Mouse (Mus musculus) liver, embryonic 11.5 days (tissue): Measurements from ENCODE around the gene 2310057M21Rik. TPM values are rescaled to one million over a fixed set of nuclear protein-coding genes. Genes with fewer than 3 reads are reported as not detected.
A peak's percentile ranks its signal among the peaks of the same experiment; 100 is the strongest.
"Not testable (repeated sequence)": the region's sequence is repeated elsewhere in the genome, so short reads cannot be mapped to it uniquely, and the experiment has no call there.

Experiments
- ATAC-seq: fragments of 200-750 bp; cut with Nextera tagmentation; replicated peaks from 2 replicates; pipeline ENCODE4 v1.8.0; 2017; ENCODE audit warnings: moderate number of reproducible peaks, mild to moderate bottlenecking, moderate TSS enrichment, moderate library complexity; ENCODE audit not compliant: low FRiP score
- DNase-seq: peaks from one replicate; pipeline ENCODE4 v3.0.0-alpha.2; 2017; ENCODE audit warnings: low spot score
- H3K27ac ChIP-seq: fragments of 300-500 bp; sonication (generic); 2 replicates; pipeline ENCODE4 v1.5.1; 2014; ENCODE audit warnings: mild to moderate bottlenecking, low read depth, low read length, control low read depth
- H3K27me3 ChIP-seq: fragments of 300-500 bp; sonication (generic); replicated peaks from 2 replicates; pipeline ENCODE4 v1.6.1; 2014; ENCODE audit warnings: low read length, mixed read lengths; ENCODE audit not compliant: control insufficient read depth, insufficient read depth
- H3K36me3 ChIP-seq: fragments of 300-500 bp; sonication (generic); 2 replicates; pipeline ENCODE4 v1.6.1; 2014; ENCODE audit warnings: mild to moderate bottlenecking, low read length, moderate library complexity, mixed read lengths; ENCODE audit not compliant: control insufficient read depth, insufficient read depth
- H3K4me1 ChIP-seq: fragments of 300-500 bp; sonication (generic); replicated peaks from 2 replicates; pipeline ENCODE4 v1.6.1; 2014; ENCODE audit warnings: low read length, mixed read lengths; ENCODE audit not compliant: control insufficient read depth, insufficient read depth
- H3K4me2 ChIP-seq: fragments of 300-500 bp; sonication (generic); 2 replicates; pipeline ENCODE4 v1.6.1; 2014; ENCODE audit warnings: mild to moderate bottlenecking, control low read depth, moderate library complexity
- H3K4me3 ChIP-seq: fragments of 300-500 bp; sonication (generic); 2 replicates; pipeline ENCODE4 v1.5.1; 2014; ENCODE audit warnings: low read depth, low read length, control low read depth
- H3K9ac ChIP-seq: fragments of 300-500 bp; sonication (generic); 2 replicates; pipeline ENCODE4 v1.6.1; 2014; ENCODE audit warnings: low read depth, low read length, control low read depth
- H3K9me3 ChIP-seq: fragments of 300-500 bp; sonication (generic); 2 replicates; pipeline ENCODE4 v1.6.1; 2016; ENCODE audit warnings: low read length, inconsistent platforms, mixed read lengths; ENCODE audit not compliant: control insufficient read depth
- WGBS: fragments of 180-500 bp; shearing (Covaris S2); extraction: QIAGEN DNeasy Blood & Tissue Kit; methylation state at CpG from one replicate; pipeline ENCODE4 v1.1.7; 2014; 5-methylcytosine and 5-hydroxymethylcytosine counted together
- polyA plus RNA-seq: library from polyadenylated mRNA; unstranded; fragments of >200 nt; fragmentation: Nextera tagmentation; extraction: Ambion mirVana; gene quantifications from 2 replicates; pipeline ENCODE4 v1.2.1, GENCODE M21; 2014

Gene 2310057M21Rik
- polyA plus RNA-seq, result 19.2 and 27.1 TPM in 2 replicates

DNA sequence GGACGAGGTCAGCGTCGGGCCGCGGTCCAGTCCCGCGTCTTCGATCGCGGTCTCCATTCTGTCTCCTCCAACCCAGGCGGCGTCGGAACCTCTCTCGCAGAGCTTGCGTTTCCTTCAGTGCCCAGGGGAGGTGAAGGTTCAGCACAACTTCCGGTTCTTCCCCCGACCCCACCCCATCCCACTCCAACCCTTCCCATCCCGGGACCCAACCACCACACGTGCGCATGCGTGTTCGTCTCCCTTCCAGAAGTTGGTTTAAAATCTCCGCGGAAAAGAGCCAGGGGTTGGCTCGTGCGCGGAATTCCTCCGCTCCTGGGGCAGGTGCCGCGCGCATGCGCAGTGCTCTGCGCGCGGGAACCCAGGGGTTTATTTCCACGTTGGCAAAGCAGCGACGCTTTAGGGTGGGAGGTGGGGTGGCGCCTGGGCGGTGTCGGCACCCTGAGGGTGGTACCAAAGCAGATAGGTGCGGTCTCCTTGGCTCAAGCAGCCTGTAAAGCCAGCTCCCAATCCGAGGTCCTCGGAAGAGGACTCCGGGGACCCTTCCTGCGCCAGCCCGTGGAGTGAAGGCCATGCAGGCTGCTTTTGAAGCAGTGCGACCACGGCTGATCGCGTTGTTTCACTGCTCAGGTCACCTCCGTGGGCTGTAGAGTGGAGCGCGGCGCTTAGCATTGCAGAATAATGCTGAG lies at the start of gene 2310057M21Rik:
2310057M21Rik (minus strand) TSS at position 145 of the 686 bp plus-strand sequence.
- no peaks in the 10 kb centered on the region for H3K9me3 ChIP-seq
- no peaks in the 10 kb centered on the region for H3K27me3 ChIP-seq
- peak within 1 kb of the TSS; percentile 88 for H3K27ac ChIP-seq
- H3K4me3 ChIP-seq, result peak within 1 kb of the TSS; percentile 81
- ATAC-seq (peak; percentile 96), DNase-seq (peak; percentile 92)
- H3K36me3 ChIP-seq, result peaks cover 8% of the 10 kb centered on the region; the same call in 1 of the 2 replicates
- under 1% methylated on average over 55 of the region's 55 CpGs for WGBS
- peak within 1 kb of the TSS; percentile 80 for H3K4me2 ChIP-seq
- peak within 1 kb of the TSS; percentile 84 for H3K9ac ChIP-seq
- H3K4me1 ChIP-seq, result peaks cover 7% of the 10 kb centered on the region

DNA sequence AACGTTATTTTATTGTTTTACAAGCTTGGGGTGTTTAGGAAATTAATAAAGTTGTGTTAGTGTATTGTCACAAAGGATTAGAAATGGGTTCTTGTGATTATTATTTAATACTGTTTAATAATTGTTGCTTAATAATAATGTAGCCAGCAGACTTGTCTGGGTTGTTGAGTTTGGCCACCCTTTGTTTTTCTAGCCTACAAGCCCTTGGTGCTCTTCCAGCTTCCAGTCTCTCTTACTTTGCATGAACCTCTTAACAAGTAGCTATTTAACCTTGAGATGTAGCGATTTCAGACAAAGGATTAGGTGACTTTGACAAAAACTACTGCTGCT lies 49.3 kb upstream of the 2310057M21Rik start:
- Histone ChIP-seq H3K4me1 (peaks cover 17% of the 10 kb centered on the region), H3K36me3 (no peaks in the 10 kb centered on the region), H3K27me3 (no peaks in the 10 kb centered on the region), H3K4me2 (no peak overlapping the region; the same call in 1 of the 2 replicates), H3K9ac (no peak overlapping the region), H3K9me3 (no peaks in the 10 kb centered on the region), H3K4me3 (no peak overlapping the region), H3K27ac (no peak overlapping the region)
- WGBS, result 62% methylated on average over 2 of the region's 2 CpGs
- no peak for DNase-seq
- ATAC-seq, result no peak

DNA sequence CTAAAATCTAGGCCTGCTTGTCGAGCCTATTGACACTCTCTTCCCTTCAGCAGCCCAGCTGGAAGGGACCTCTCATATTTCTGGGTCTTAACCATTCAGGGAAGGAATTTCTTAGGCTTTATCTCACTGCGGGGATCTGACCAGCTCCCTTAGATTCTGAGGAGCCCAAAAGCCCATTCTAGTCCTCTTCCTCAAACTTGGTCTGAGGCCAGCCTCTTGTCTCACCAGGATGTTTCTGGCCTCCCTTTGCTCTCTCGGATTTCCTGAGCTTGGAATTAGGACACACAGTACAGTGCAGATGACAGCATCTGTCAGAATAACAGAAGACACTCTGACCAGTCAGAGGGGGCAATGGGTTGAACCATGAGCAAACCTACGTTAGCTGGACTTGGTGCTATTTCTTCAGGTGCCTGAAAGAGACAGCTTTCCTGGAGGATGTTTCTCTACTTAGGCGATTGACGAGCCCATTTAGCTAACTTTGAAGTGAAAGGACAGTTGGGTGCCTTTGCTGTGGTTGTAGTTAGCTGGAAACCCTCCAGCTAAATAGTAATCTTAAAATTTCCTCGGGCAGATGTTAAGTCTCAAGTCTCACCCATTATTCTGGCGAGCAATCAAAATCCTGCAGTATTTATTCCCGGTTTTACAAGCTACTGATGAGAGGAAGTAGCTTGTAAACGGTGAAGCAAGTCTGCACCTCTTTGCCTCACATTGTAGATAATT lies 48.8 kb upstream of the 2310057M21Rik start:
- no peak for ATAC-seq
- Histone ChIP-seq H3K27ac (no peak overlapping the region), H3K4me2 (peak overlapping the region; percentile 74), H3K9me3 (no peaks in the 10 kb centered on the region), H3K36me3 (no peaks in the 10 kb centered on the region), H3K4me1 (peaks cover 17% of the 10 kb centered on the region), H3K27me3 (no peaks in the 10 kb centered on the region), H3K9ac (peak overlapping the region; percentile 70), H3K4me3 (peak overlapping the region; percentile 93)
- no peak for DNase-seq
- 53% methylated on average over 10 of the region's 10 CpGs for WGBS

DNA sequence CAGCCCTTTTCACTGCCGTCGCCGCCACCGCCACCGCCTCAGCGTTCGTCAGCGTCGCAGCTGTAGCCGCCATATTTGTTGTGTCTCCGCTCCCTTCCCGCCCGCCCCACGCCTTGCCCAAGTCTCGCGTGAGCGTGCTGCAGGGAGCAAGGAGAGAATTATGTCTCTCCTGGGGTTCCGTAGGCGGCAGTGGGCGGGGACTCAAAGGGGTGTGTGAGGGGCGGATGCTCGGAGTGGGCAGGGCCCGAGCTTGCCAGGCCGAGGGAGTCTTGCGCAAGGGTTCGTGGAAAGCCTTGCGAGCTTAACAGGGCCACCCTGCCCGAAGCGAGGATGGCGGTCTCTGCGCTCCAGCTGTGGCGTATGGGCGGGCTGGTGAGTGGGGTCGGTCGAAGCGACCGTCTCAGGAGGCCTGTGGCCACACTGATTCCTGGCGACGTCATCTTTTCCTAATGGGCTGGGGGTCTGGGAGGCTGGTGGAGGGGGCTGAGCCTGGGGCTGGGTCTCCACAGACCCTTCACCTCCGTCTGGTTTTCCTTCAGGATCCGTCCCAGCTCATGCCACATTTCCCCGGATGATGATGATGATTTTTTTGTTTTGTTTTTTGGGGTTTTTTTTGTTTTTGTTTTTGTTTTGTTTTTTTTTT lies 48.0 kb upstream of the 2310057M21Rik start, which contains the start of the genes Ikzf5 and Acadsb:
Ikzf5 (minus strand) TSS at position 106 of the 643 bp plus-strand sequence.
Acadsb (plus strand) TSS at position 186 of the 643 bp plus-strand sequence.
- DNase-seq (peak; percentile 98), ATAC-seq (peak; percentile 98)
- Histone ChIP-seq H3K27me3 (no peaks in the 10 kb centered on the region), H3K27ac (0 out of 2 replicates have a peak within 1 kb of the TSS, but pooled peaks have one; percentile 13), H3K4me2 (peak within 1 kb of the TSS; percentile 74), H3K9me3 (no peaks in the 10 kb centered on the region), H3K36me3 (no peaks in the 10 kb centered on the region), H3K9ac (peak within 1 kb of the TSS; percentile 97), H3K4me1 (peaks cover 17% of the 10 kb centered on the region), H3K4me3 (peak within 1 kb of the TSS; percentile 93)
- under 1% methylated on average over 41 of the region's 42 CpGs for WGBS

DNA sequence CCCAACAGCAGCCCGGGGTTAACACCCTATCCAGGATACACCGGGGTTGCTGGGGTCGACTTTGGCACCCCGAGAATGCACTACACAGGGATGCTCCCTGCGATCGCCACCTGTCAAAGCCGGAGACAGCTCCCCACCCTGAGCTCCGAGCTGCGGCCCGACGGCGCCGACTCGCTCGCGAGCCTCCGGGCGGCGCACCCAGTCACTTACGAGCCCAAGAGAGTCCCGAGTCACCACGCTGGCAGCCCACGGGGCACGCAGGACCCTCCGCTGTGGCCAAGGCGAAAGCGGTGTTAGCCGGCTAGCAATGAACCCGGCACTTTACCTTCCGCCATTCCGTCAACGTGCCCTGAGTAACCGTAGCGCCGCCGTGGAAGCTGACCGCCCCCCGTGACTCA lies 47.4 kb upstream of the 2310057M21Rik start:
- DNase-seq (peak; percentile 65), ATAC-seq (peak; percentile 72)
- H3K27ac ChIP-seq, result 0 out of 2 replicates have a peak overlapping the region, but pooled peaks have one; percentile 13
- peaks cover 17% of the 10 kb centered on the region for H3K4me1 ChIP-seq
- H3K27me3 ChIP-seq, result no peaks in the 10 kb centered on the region
- H3K4me3 ChIP-seq, result peak overlapping the region; percentile 93
- no peaks in the 10 kb centered on the region for H3K36me3 ChIP-seq
- peak overlapping the region; percentile 97 for H3K9ac ChIP-seq
- WGBS, result 1% methylated on average over 38 of the region's 38 CpGs
- no peaks in the 10 kb centered on the region for H3K9me3 ChIP-seq
- peak overlapping the region; percentile 65 for H3K4me2 ChIP-seq

DNA sequence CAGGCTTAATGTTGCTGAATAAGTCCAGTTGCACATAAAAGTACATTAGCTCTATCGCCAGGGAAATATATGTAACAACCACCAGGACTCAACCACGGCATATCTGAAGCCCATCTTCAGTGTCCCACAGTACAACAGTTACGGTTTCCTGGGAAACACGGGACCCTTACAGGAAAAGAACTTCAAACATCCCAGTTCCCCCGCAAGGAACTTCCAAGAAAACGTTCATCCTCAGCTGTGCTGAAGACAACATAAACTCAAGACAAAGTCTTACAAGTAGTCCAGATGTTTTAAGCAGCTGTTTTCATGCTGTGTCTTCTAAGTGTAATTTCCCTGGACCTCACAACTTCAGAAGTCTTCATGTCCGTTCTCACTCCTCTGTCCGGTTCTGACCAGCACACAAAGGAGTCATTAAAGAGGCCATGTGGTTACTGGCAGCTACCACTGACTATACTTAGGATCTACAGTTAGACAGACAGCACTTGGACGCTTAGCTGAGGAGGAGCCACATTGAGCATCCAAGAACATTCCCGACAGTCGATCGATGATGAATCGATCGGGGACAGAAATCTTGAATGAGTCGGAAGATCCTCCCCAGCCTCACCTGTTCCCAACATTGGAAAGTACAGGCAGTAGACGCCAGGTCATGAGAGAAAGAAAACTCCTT lies 46.9 kb upstream of the 2310057M21Rik start:
- 8% methylated on average over 16 of the region's 16 CpGs for WGBS
- no peaks in the 10 kb centered on the region for H3K27me3 ChIP-seq
- ATAC-seq (peak; percentile 3; the same call in 1 of the 2 replicates), DNase-seq (no peak)
- H3K4me3 ChIP-seq, result peak overlapping the region; percentile 93
- no peaks in the 10 kb centered on the region for H3K9me3 ChIP-seq
- H3K27ac ChIP-seq, result 0 out of 2 replicates have a peak overlapping the region, but pooled peaks have one; percentile 13
- H3K4me1 ChIP-seq, result peaks cover 17% of the 10 kb centered on the region
- H3K4me2 ChIP-seq, result peak overlapping the region; percentile 65
- no peaks in the 10 kb centered on the region for H3K36me3 ChIP-seq
- peak overlapping the region; percentile 97 for H3K9ac ChIP-seq

DNA sequence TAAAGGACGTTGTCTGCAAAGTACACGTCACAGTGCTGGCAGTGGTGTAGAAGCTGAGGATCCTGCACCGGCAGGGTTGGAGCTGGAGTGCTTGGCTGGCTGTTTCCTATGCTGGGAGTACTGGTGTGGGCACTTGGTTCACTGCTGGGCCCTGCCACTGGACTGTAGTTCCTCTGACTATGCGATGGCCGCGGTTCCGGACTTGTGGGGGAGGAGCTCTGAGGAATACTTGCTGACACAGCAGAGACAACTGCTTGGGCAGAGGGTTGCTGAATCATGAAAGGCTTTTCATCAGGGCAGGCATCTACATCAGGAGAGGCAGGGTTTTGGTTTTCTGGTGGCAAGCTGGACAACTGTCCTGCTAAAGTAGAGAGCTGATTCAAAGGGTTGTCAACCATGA lies 29.2 kb upstream of the 2310057M21Rik start:
- H3K9ac ChIP-seq, ATAC-seq: not testable (repeated sequence)

More for the DNA sequence above, 29.2 kb upstream of the 2310057M21Rik start:
- H3K27ac ChIP-seq, H3K36me3 ChIP-seq, H3K4me1 ChIP-seq, H3K4me2 ChIP-seq, H3K27me3 ChIP-seq, H3K4me3 ChIP-seq, H3K9me3 ChIP-seq, DNase-seq: not testable (repeated sequence)
- 92% methylated on average over 6 of the region's 7 CpGs for WGBS
